Mouse (Mus musculus) MEL (cell line): ENCODE data around the gene Zfp362. TPM values are rescaled to one million over a fixed set of nuclear protein-coding genes. Genes with fewer than 3 reads are reported as not detected.

Source experiments
- DNase-seq: peaks from one replicate; pipeline ENCODE4 v3.0.0; 2011; ENCODE audit warnings: low read depth, low spot score
- H3K27ac ChIP-seq: 2 replicates; pipeline ENCODE4 v1.5.1; 2012; ENCODE audit warnings: low read depth, mild to moderate bottlenecking, control low read depth, low read length, moderate library complexity; ENCODE audit not compliant: control insufficient read depth
- H3K27me3 ChIP-seq, 2 experiments: fragments of 150-350 bp in 1 of 2; sonication (generic) in 1 of 2; 2 replicates each; pipeline ENCODE4 v1.6.1; 2012; ENCODE audit warnings: low read length in 2 of 2, mild to moderate bottlenecking in 2 of 2, improper control_type of control experiment in 1 of 2, moderate library complexity in 1 of 2; ENCODE audit not compliant: insufficient read depth in 2 of 2, control insufficient read depth in 1 of 2
- H3K36me3 ChIP-seq, 2 experiments: 2 replicates each; pipeline ENCODE4 v1.6.1; 2012 to 2014; ENCODE audit warnings: low read length in 2 of 2, improper control_type of control experiment in 1 of 2, inconsistent platforms in 1 of 2, mild to moderate bottlenecking in 1 of 2; ENCODE audit not compliant: insufficient read depth in 2 of 2, control insufficient read depth in 1 of 2
- H3K4me1 ChIP-seq, 2 experiments: fragments of 150-350 bp in 1 of 2; sonication (generic) in 1 of 2; 2 replicates each; pipeline ENCODE4 v1.6.1; 2012; ENCODE audit warnings: low read length in 2 of 2, improper control_type of control experiment in 1 of 2, mild to moderate bottlenecking in 1 of 2; ENCODE audit not compliant: insufficient read depth in 2 of 2, control insufficient read depth in 1 of 2
- H3K4me3 ChIP-seq, 2 experiments: fragments of 150-350 bp in 1 of 2; sonication (generic) in 1 of 2; 2 replicates each; pipeline ENCODE4 v1.5.1; 2012; ENCODE audit warnings: low read depth in 2 of 2, low read length in 2 of 2, mild to moderate bottlenecking in 2 of 2, moderate library complexity in 2 of 2, control low read depth in 1 of 2, improper control_type of control experiment in 1 of 2; ENCODE audit not compliant: control insufficient read depth in 1 of 2, insufficient read depth in 1 of 2
- H3K79me2 ChIP-seq: 2 replicates; pipeline ENCODE4 v1.6.1; 2012; ENCODE audit warnings: mild to moderate bottlenecking, low read length, moderate library complexity; ENCODE audit not compliant: control insufficient read depth, poor library complexity, insufficient read depth
- H3K9ac ChIP-seq: 2 replicates; pipeline ENCODE4 v1.6.1; 2012; ENCODE audit warnings: low read depth, mild to moderate bottlenecking, control low read depth, low read length, moderate library complexity; ENCODE audit not compliant: control insufficient read depth, poor library complexity, severe bottlenecking
- H3K9me3 ChIP-seq: fragments of 150-350 bp; sonication (generic); replicated peaks from 2 replicates; pipeline ENCODE4 v1.6.1; 2012; ENCODE audit warnings: mild to moderate bottlenecking, low read length, improper control_type of control experiment, moderate library complexity; ENCODE audit not compliant: insufficient read depth
- BHLHE40 ChIP-seq: IDR thresholded peaks from 2 replicates; pipeline ENCODE4 v1.6.1; 2012; ENCODE audit warnings: low read depth, mild to moderate bottlenecking, inconsistent platforms, low read length, improper control_type of control experiment, borderline replicate concordance
- CHD2 ChIP-seq: IDR thresholded peaks from 2 replicates; pipeline ENCODE4 v1.6.1; 2011; ENCODE audit warnings: low read length, improper control_type of control experiment
- CTCF ChIP-seq, 3 experiments: IDR thresholded peaks in 2 of 3; conservative IDR thresholded peaks in 1 of 3; 2 replicates each; pipeline ENCODE4 v1.5.1; 2011 to 2012; ENCODE audit warnings: low read length in 3 of 3, low read depth in 2 of 3, mild to moderate bottlenecking in 2 of 3, improper control_type of control experiment in 1 of 3, inconsistent platforms in 1 of 3, mixed read lengths in 1 of 3, moderate library complexity in 1 of 3; ENCODE audit not compliant: control insufficient read depth in 1 of 3, insufficient read depth in 1 of 3, poor library complexity in 1 of 3, severe bottlenecking in 1 of 3
- E2F4 ChIP-seq: IDR thresholded peaks from 2 replicates; pipeline ENCODE4 v1.6.1; 2011; ENCODE audit warnings: low read depth, low read length, improper control_type of control experiment, borderline replicate concordance
- ELF1 ChIP-seq: IDR thresholded peaks from 2 replicates; pipeline ENCODE4 v1.6.1; 2014; ENCODE audit warnings: low read depth, mild to moderate bottlenecking, inconsistent platforms, low read length, improper control_type of control experiment, moderate library complexity
- EP300 ChIP-seq, 2 experiments: IDR thresholded peaks; 2 replicates each; pipeline ENCODE4 v1.6.1; 2011; ENCODE audit warnings: improper control_type of control experiment in 2 of 2, low read length in 2 of 2, low read depth in 1 of 2, mild to moderate bottlenecking in 1 of 2
- GABPA ChIP-seq: IDR thresholded peaks from 2 replicates; pipeline ENCODE4 v1.6.1; 2012; ENCODE audit warnings: low read depth, mild to moderate bottlenecking, inconsistent platforms, low read length, improper control_type of control experiment, moderate library complexity
- KAT2A ChIP-seq: conservative IDR thresholded peaks from 2 replicates; pipeline ENCODE4 v1.6.1; 2012; ENCODE audit warnings: low read depth, low read length, improper control_type of control experiment, inconsistent platforms
- MAFK ChIP-seq: IDR thresholded peaks from 2 replicates; pipeline ENCODE4 v1.6.1; 2011; ENCODE audit warnings: low read depth, mild to moderate bottlenecking, low read length, improper control_type of control experiment, borderline replicate concordance
- MAX ChIP-seq: IDR thresholded peaks from 2 replicates; pipeline ENCODE4 v1.6.1; 2011; ENCODE audit warnings: low read length, improper control_type of control experiment
- MXI1 ChIP-seq: IDR thresholded peaks from 2 replicates; pipeline ENCODE4 v1.6.1; 2011; ENCODE audit warnings: mild to moderate bottlenecking, low read depth, low read length, improper control_type of control experiment
- MYB ChIP-seq: IDR thresholded peaks from 2 replicates; pipeline ENCODE4 v1.6.1; 2011; ENCODE audit warnings: mild to moderate bottlenecking, low read depth, low read length, improper control_type of control experiment
- MYC ChIP-seq: IDR thresholded peaks from 2 replicates; pipeline ENCODE4 v1.6.1; 2011; ENCODE audit warnings: low read depth, mild to moderate bottlenecking, low read length, improper control_type of control experiment, moderate library complexity
- NELFE ChIP-seq: IDR thresholded peaks from 2 replicates; pipeline ENCODE4 v1.6.1; 2011; ENCODE audit warnings: low read depth, low read length, improper control_type of control experiment
- NRF1 ChIP-seq: IDR thresholded peaks from 2 replicates; pipeline ENCODE4 v1.6.1; 2014; ENCODE audit warnings: low read depth, mild to moderate bottlenecking, inconsistent platforms, low read length, improper control_type of control experiment, moderate library complexity; ENCODE audit not compliant: poor library complexity, insufficient read depth, severe bottlenecking
- POLR2A ChIP-seq, 2 experiments: IDR thresholded peaks; 2 replicates each; pipeline ENCODE4 v1.6.1; 2011 to 2012; ENCODE audit warnings: low read length in 2 of 2, mild to moderate bottlenecking in 2 of 2, control low read depth in 1 of 2, improper control_type of control experiment in 1 of 2, low read depth in 1 of 2, moderate library complexity in 1 of 2; ENCODE audit not compliant: control insufficient read depth in 1 of 2, insufficient read depth in 1 of 2, poor library complexity in 1 of 2
- POLR2AphosphoS5 ChIP-seq: IDR thresholded peaks from 2 replicates; pipeline ENCODE4 v1.6.1; 2012; ENCODE audit warnings: low read depth, borderline replicate concordance, mild to moderate bottlenecking, inconsistent platforms, low read length, moderate library complexity, mixed read lengths
- RAD21 ChIP-seq: IDR thresholded peaks from 2 replicates; pipeline ENCODE4 v1.6.1; 2011; ENCODE audit warnings: mild to moderate bottlenecking, low read depth, low read length, improper control_type of control experiment
- SMC3 ChIP-seq: IDR thresholded peaks from 2 replicates; pipeline ENCODE4 v1.6.1; 2011; ENCODE audit warnings: low read depth, low read length, improper control_type of control experiment
- TCF12 ChIP-seq: IDR thresholded peaks from 2 replicates; pipeline ENCODE4 v1.6.1; 2014; ENCODE audit warnings: low read depth, mild to moderate bottlenecking, inconsistent platforms, low read length, improper control_type of control experiment, moderate library complexity
- UBTF ChIP-seq: IDR thresholded peaks from 2 replicates; pipeline ENCODE4 v1.6.1; 2012; ENCODE audit warnings: low read depth, mild to moderate bottlenecking, inconsistent platforms, low read length, improper control_type of control experiment, moderate library complexity, borderline replicate concordance; ENCODE audit not compliant: insufficient read depth
- USF2 ChIP-seq, 2 experiments: IDR thresholded peaks; 2 replicates each; pipeline ENCODE4 v1.6.1; 2011 to 2012; ENCODE audit warnings: improper control_type of control experiment in 2 of 2, low read length in 2 of 2, borderline replicate concordance in 1 of 2, inconsistent platforms in 1 of 2, low read depth in 1 of 2, mild to moderate bottlenecking in 1 of 2; ENCODE audit not compliant: insufficient read depth in 1 of 2
- ZC3H11A ChIP-seq: IDR thresholded peaks from 2 replicates; pipeline ENCODE4 v1.6.1; 2012; ENCODE audit warnings: low read depth, mild to moderate bottlenecking, inconsistent platforms, low read length, improper control_type of control experiment
- ZMIZ1 ChIP-seq: IDR thresholded peaks from 2 replicates; pipeline ENCODE4 v1.6.1; 2012; ENCODE audit warnings: low read depth, mild to moderate bottlenecking, inconsistent platforms, low read length, improper control_type of control experiment, moderate library complexity
- ZNF384 ChIP-seq: IDR thresholded peaks from 2 replicates; pipeline ENCODE4 v1.6.1; 2012; ENCODE audit warnings: low read depth, mild to moderate bottlenecking, inconsistent platforms, low read length, improper control_type of control experiment
- polyA plus RNA-seq, 2 experiments: library from polyadenylated mRNA; stranded (reverse) in 1 of 2; unstranded in 1 of 2; fragments of >175 nt in 1 of 2; fragments of >200 nt in 1 of 2; gene quantifications; 2 replicates each; pipeline versions ENCODE4 v1.2.1 to v1.2.4; 2012; ENCODE audit warnings: low replicate concordance in 2 of 2, low read depth in 1 of 2; ENCODE audit not compliant: insufficient read length in 2 of 2, insufficient read depth in 1 of 2, missing spikeins in 1 of 2
- total RNA-seq: library from RNA; depleted of rRNA; stranded (reverse); fragments of 300-350 nt; gene quantifications from 2 replicates; pipeline ENCODE4 v1.2.3, GENCODE M21; 2012

The Zfp362 gene
- total and polyA plus RNA-seq, 3 experiments, result 2.4 to 30.1 TPM; not detected in 1

GRCm38 (mm10) chr4:128777593-128777992 is 28.3 kb downstream of the Zfp362 start:
- no peaks in the 10 kb centered on the region for H3K4me1 ChIP-seq
- no peaks in the 10 kb centered on the region for H3K27me3 ChIP-seq
- no peak overlapping the region for H3K4me3 ChIP-seq
- TF ChIP-seq NELFE, result no peak
- no peak for TF ChIP-seq UBTF
- TF ChIP-seq SMC3, result no peak
- no peak for TF ChIP-seq MYB
- no peak for TF ChIP-seq CHD2
- no peak for TF ChIP-seq ZC3H11A
- no peak for TF ChIP-seq EP300 (IDR thresholded peaks at IDR 0.05; ENCODE audit: low read depth in 1 of 2, low read length in 2 of 2)
- TF ChIP-seq MAFK, result no peak
- TF ChIP-seq POLR2A (IDR thresholded peaks at IDR 0.05; ENCODE audit: control insufficient read depth in 1 of 2, insufficient read depth in 1 of 2, low read depth in 1 of 2, low read length in 2 of 2, poor library complexity in 1 of 2), result no peak
- no peak for TF ChIP-seq ZMIZ1
- no peak for TF ChIP-seq USF2 (IDR thresholded peaks at IDR 0.05; ENCODE audit: borderline replicate concordance in 1 of 2, insufficient read depth in 1 of 2, low read depth in 1 of 2, low read length in 2 of 2)
- no peak for TF ChIP-seq MYC
- TF ChIP-seq ELF1, result no peak
- no peak for TF ChIP-seq GABPA
- no peak overlapping the region for H3K27ac ChIP-seq
- H3K36me3 ChIP-seq, result peaks cover 0 to 3% of the 10 kb centered on the region in 2 experiments; a peak in 2 of 4 replicates
- no peaks in the 10 kb centered on the region for H3K9me3 ChIP-seq
- no peak overlapping the region for H3K9ac ChIP-seq
- no peak for DNase-seq
- H3K79me2 ChIP-seq, result no peaks in the 10 kb centered on the region

GRCm38 (mm10) chr4:128776568-128777289 is 29.1 kb downstream of the Zfp362 start:
- no peak for TF ChIP-seq POLR2AphosphoS5
- TF ChIP-seq NRF1, result no peak
- TF ChIP-seq E2F4, result no peak
- TF ChIP-seq CTCF (IDR thresholded peaks at IDR 0.05 in 2 of 3, conservative IDR thresholded peaks at IDR 0.05 in 1 of 3; ENCODE audit: control insufficient read depth in 1 of 3, insufficient read depth in 1 of 3, low read depth in 2 of 3, low read length in 3 of 3, poor library complexity in 1 of 3, severe bottlenecking in 1 of 3), result peak; percentile 87 to 95 (median 95)
- TF ChIP-seq TCF12, result no peak
- TF ChIP-seq ZNF384, result no peak
- TF ChIP-seq KAT2A, result no peak
- TF ChIP-seq CHD2, result no peak
- peak; percentile 94 for TF ChIP-seq SMC3
- no peak for TF ChIP-seq NELFE
- TF ChIP-seq ZC3H11A, result peak; percentile 54
- no peak for TF ChIP-seq MXI1
- peak; percentile 68 for TF ChIP-seq RAD21
- TF ChIP-seq MAFK, result no peak
- no peak for TF ChIP-seq MAX
- TF ChIP-seq BHLHE40, result no peak
- Histone ChIP-seq H3K4me3 (no peak overlapping the region), H3K9me3 (no peaks in the 10 kb centered on the region), H3K27ac (no peak overlapping the region), H3K27me3 (no peaks in the 10 kb centered on the region), H3K9ac (no peak overlapping the region), H3K79me2 (no peaks in the 10 kb centered on the region), H3K36me3 (peaks cover 0 to 3% of the 10 kb centered on the region in 2 experiments; a peak in 2 of 4 replicates), H3K4me1 (no peaks in the 10 kb centered on the region)
- DNase-seq, result peak; percentile 68
